Mouse (Mus musculus): ENCODE data around the gene Gm39653. TPM values are rescaled to one million over a fixed set of nuclear protein-coding genes. Genes with fewer than 3 reads are reported as not detected.
"Not testable (repeated sequence)": the region's sequence is repeated elsewhere in the genome, so short reads cannot be mapped to it uniquely, and the experiment has no call there.

Gene Gm39653
- total RNA-seq (2017), result not detected in 2 replicates

- ATAC-seq (replicated peaks in 1 of 2; ENCODE audit: insufficient read depth in 1 of 2, low FRiP score in 2 of 2, low TSS enrichment in 1 of 2, low read depth in 1 of 2, poor library complexity in 2 of 2, severe bottlenecking in 2 of 2), result no peak
Measured at GRCm38 (mm10) chr1:63615668-63616067, at the start of gene Gm39653. Gm39653 (plus strand) TSS chr1:63615968.

- no peak for ATAC-seq (replicated peaks in 1 of 2; ENCODE audit: insufficient read depth in 1 of 2, low FRiP score in 2 of 2, low TSS enrichment in 1 of 2, low read depth in 1 of 2, poor library complexity in 2 of 2, severe bottlenecking in 2 of 2)
Measured at GRCm38 (mm10) chr1:63566501-63566900, 49.3 kb upstream of the Gm39653 start.

- no peak for ATAC-seq (replicated peaks in 1 of 2; ENCODE audit: insufficient read depth in 1 of 2, low FRiP score in 2 of 2, low TSS enrichment in 1 of 2, low read depth in 1 of 2, poor library complexity in 2 of 2, severe bottlenecking in 2 of 2)
Measured at GRCm38 (mm10) chr1:63567031-63567430, 48.7 kb upstream of the Gm39653 start.

- ATAC-seq (replicated peaks in 1 of 2; ENCODE audit: insufficient read depth in 1 of 2, low FRiP score in 2 of 2, low TSS enrichment in 1 of 2, low read depth in 1 of 2, poor library complexity in 2 of 2, severe bottlenecking in 2 of 2), result no peak
Measured at GRCm38 (mm10) chr1:63572229-63572628, 43.5 kb upstream of the Gm39653 start.

- no peak for ATAC-seq (replicated peaks in 1 of 2; ENCODE audit: insufficient read depth in 1 of 2, low FRiP score in 2 of 2, low TSS enrichment in 1 of 2, low read depth in 1 of 2, poor library complexity in 2 of 2, severe bottlenecking in 2 of 2)
Measured at GRCm38 (mm10) chr1:63573432-63573831, 42.3 kb upstream of the Gm39653 start.

GRCm38 (mm10) chr1:63573864-63574611 is 41.7 kb upstream of the Gm39653 start:
- no peak for ATAC-seq (replicated peaks in 1 of 2; ENCODE audit: insufficient read depth in 1 of 2, low FRiP score in 2 of 2, low TSS enrichment in 1 of 2, low read depth in 1 of 2, poor library complexity in 2 of 2, severe bottlenecking in 2 of 2)

- ATAC-seq (replicated peaks in 1 of 2; ENCODE audit: insufficient read depth in 1 of 2, low FRiP score in 2 of 2, low TSS enrichment in 1 of 2, low read depth in 1 of 2, poor library complexity in 2 of 2, severe bottlenecking in 2 of 2), result no peak
Measured at GRCm38 (mm10) chr1:63576803-63577202, 39.0 kb upstream of the Gm39653 start.

- no peak for ATAC-seq (replicated peaks in 1 of 2; ENCODE audit: insufficient read depth in 1 of 2, low FRiP score in 2 of 2, low TSS enrichment in 1 of 2, low read depth in 1 of 2, poor library complexity in 2 of 2, severe bottlenecking in 2 of 2)
Measured at GRCm38 (mm10) chr1:63579153-63579552, 36.6 kb upstream of the Gm39653 start.

- ATAC-seq (replicated peaks in 1 of 2; ENCODE audit: insufficient read depth in 1 of 2, low FRiP score in 2 of 2, low TSS enrichment in 1 of 2, low read depth in 1 of 2, poor library complexity in 2 of 2, severe bottlenecking in 2 of 2), result no peak
Measured at GRCm38 (mm10) chr1:63586869-63587268, 28.9 kb upstream of the Gm39653 start.

GRCm38 (mm10) chr1:63603870-63604500 is 11.8 kb upstream of the Gm39653 start:
- ATAC-seq (replicated peaks in 1 of 2; ENCODE audit: insufficient read depth in 1 of 2, low FRiP score in 2 of 2, low TSS enrichment in 1 of 2, low read depth in 1 of 2, poor library complexity in 2 of 2, severe bottlenecking in 2 of 2), result no peak

GRCm38 (mm10) chr1:63609613-63610012 is 6.2 kb upstream of the Gm39653 start:
- no peak for ATAC-seq (replicated peaks in 1 of 2; ENCODE audit: insufficient read depth in 1 of 2, low FRiP score in 2 of 2, low TSS enrichment in 1 of 2, low read depth in 1 of 2, poor library complexity in 2 of 2, severe bottlenecking in 2 of 2)

GRCm38 (mm10) chr1:63614594-63614993 is 1.2 kb upstream of the Gm39653 start:
- ATAC-seq (replicated peaks in 1 of 2; ENCODE audit: insufficient read depth in 1 of 2, low FRiP score in 2 of 2, low TSS enrichment in 1 of 2, low read depth in 1 of 2, poor library complexity in 2 of 2, severe bottlenecking in 2 of 2), result no peak

- ATAC-seq (replicated peaks in 1 of 2; ENCODE audit: insufficient read depth in 1 of 2, low FRiP score in 2 of 2, low TSS enrichment in 1 of 2, low read depth in 1 of 2, poor library complexity in 2 of 2, severe bottlenecking in 2 of 2), result no peak
Measured at GRCm38 (mm10) chr1:63628211-63628610, 12.4 kb downstream of the Gm39653 start.

- not testable (repeated sequence) for ATAC-seq (replicated peaks in 1 of 2; ENCODE audit: insufficient read depth in 1 of 2, low FRiP score in 2 of 2, low TSS enrichment in 1 of 2, low read depth in 1 of 2, poor library complexity in 2 of 2, severe bottlenecking in 2 of 2)
Measured at GRCm38 (mm10) chr1:63630390-63630789, 14.6 kb downstream of the Gm39653 start.

GRCm38 (mm10) chr1:63639921-63640320 is 24.2 kb downstream of the Gm39653 start:
- no peak for ATAC-seq (replicated peaks in 1 of 2; ENCODE audit: insufficient read depth in 1 of 2, low FRiP score in 2 of 2, low TSS enrichment in 1 of 2, low read depth in 1 of 2, poor library complexity in 2 of 2, severe bottlenecking in 2 of 2)

- ATAC-seq (replicated peaks in 1 of 2; ENCODE audit: insufficient read depth in 1 of 2, low FRiP score in 2 of 2, low TSS enrichment in 1 of 2, low read depth in 1 of 2, poor library complexity in 2 of 2, severe bottlenecking in 2 of 2), result peak; percentile 71
Measured at GRCm38 (mm10) chr1:63658016-63658415, 42.2 kb downstream of the Gm39653 start.

- ATAC-seq (replicated peaks in 1 of 2; ENCODE audit: insufficient read depth in 1 of 2, low FRiP score in 2 of 2, low TSS enrichment in 1 of 2, low read depth in 1 of 2, poor library complexity in 2 of 2, severe bottlenecking in 2 of 2), result peak; percentile 67 to 72; a peak in 3 of 4 replicates
Measured at GRCm38 (mm10) chr1:63659591-63659990, 43.8 kb downstream of the Gm39653 start.

- no peak for ATAC-seq (replicated peaks in 1 of 2; ENCODE audit: insufficient read depth in 1 of 2, low FRiP score in 2 of 2, low TSS enrichment in 1 of 2, low read depth in 1 of 2, poor library complexity in 2 of 2, severe bottlenecking in 2 of 2)
Measured at GRCm38 (mm10) chr1:63666089-63666488, 50.3 kb downstream of the Gm39653 start.

Measured in hematopoietic stem cell, adult 5-6 weeks (primary cell).